In the genomic region with DNA sequence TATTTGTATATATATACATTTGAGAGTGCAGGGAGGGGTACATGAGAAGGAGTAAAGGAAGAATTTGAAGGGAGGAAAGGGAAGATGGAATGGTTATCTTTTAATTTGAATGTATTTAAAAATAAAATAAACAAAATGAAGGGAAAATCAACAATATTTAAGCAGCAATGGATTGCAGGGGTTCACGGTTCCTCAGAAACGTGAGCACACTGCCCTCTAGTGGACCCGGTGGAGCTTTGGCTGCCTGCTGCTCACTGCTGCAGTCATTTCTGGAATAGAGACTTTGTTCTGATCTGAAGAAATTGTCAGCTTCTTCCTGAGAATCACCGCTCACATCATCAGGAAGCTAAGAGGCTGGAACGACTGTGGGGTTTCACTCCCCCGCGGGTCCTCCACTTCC, we compare ENCODE assay signal across 8 mouse cellular contexts. TPM values are rescaled to one million over a fixed set of nuclear protein-coding genes. Genes with fewer than 3 reads are reported as not detected.
A peak's percentile ranks its signal among the peaks of the same experiment; 100 is the strongest.
DNase-seq lines count a peak whose midpoint lies in the region.

No protein-coding gene starts in this region.

- peak; percentile 26 to 46 for DNase-seq in heart, postnatal 14 days
- no peak for DNase-seq in heart, postnatal 36 days
- DNase-seq in urinary bladder, postnatal 25 days (ENCODE audit: low spot score): peak; percentile 44
- DNase-seq in urinary bladder, postnatal 4 days (ENCODE audit: low spot score in 2 of 2): no peak
- peak; percentile 24 for DNase-seq in embryo, embryonic 11.5 days (ENCODE audit: low read depth, low spot score)
- peak; percentile 21 for DNase-seq in lung, postnatal 36 days
- DNase-seq in thymus, postnatal 36 days: peak; percentile 38 to 39
- no peak for DNase-seq in left cerebral cortex, adult 9 months (ENCODE audit: low spot score in 2 of 2)

- intact Hi-C loops in heart, postnatal 14 days (cut with DNase I): loop anchor here (2.0 kb wide), 1 partner anchor 173 kb away; no protein-coding TSS in a partner anchor
- intact Hi-C loops in heart, postnatal 36 days (cut with DNase I): no loop called here

RNA-seq across cellular contexts. Expression of a gene that starts 28.5 kb away (rescaled TPM):
- 100 to 1,000 TPM; 123 to 134 TPM for total RNA-seq in heart, postnatal 14 days (2021)
- total RNA-seq in heart, postnatal 36 days (2021): 100 to 1,000 TPM; 133 to 143 TPM

Comparison
In these comparisons a context has a peak if more than half of its experiments do, and no peak if none do; other contexts are left out.
1. DNase-seq: peak in heart, postnatal 14 days (2 of 2), urinary bladder, postnatal 25 days (single experiment), embryo, embryonic 11.5 days (single experiment), lung, postnatal 36 days (single experiment) and thymus, postnatal 36 days (2 of 2); none in heart, postnatal 36 days (0 of 2), urinary bladder, postnatal 4 days (0 of 2) and left cerebral cortex, adult 9 months (0 of 2).